Mouse (Mus musculus) ES-E14 (cell line): ENCODE data around the gene Wdr4.

ENCODE experiments used
- CHD2 ChIP-seq: IDR thresholded peaks from 2 replicates; pipeline ENCODE4 v1.6.1; 2014; ENCODE audit warnings: mild to moderate bottlenecking, low read depth, low read length, inconsistent platforms
- HCFC1 ChIP-seq: IDR thresholded peaks from 2 replicates; pipeline ENCODE4 v1.6.1; 2012; ENCODE audit warnings: low read length, inconsistent platforms, borderline replicate concordance; ENCODE audit not compliant: insufficient read depth
- ZNF384 ChIP-seq: IDR thresholded peaks from 2 replicates; pipeline ENCODE4 v1.6.1; 2012; ENCODE audit warnings: low read depth, low read length, inconsistent platforms

GRCm38 (mm10) chr17:31540101-31540500 is 20.3 kb upstream of the Wdr4 start:
- no peak for TF ChIP-seq HCFC1
- no peak for TF ChIP-seq ZNF384
- TF ChIP-seq CHD2 = no peak
